In genomic region chr2:45486530-45486929, GRCm38 (mm10) we compare ENCODE assay signal across 14 mouse cellular contexts.
"Had no signal": no experiment of that assay in that cellular context is flagged by ENCODE, and none has a peak within 500 bp of the region (broad histone marks: within the 10 kb centered on the region; RNA-seq: fewer than 3 reads in every experiment).

No protein-coding gene starts in this region.

- H3K27me3 ChIP-seq: liver, embryonic 12.5 days; megakaryocyte, embryonic 14.5 days; midbrain, embryonic 12.5 days had no signal

- H3K4me3 ChIP-seq: limb, embryonic 10.5 days; liver, embryonic 12.5 days; megakaryocyte, embryonic 14.5 days; midbrain, embryonic 12.5 days had no signal

- DNase-seq: kidney, adult 8-10 months; kidney, postnatal 25 days; lung, embryonic 14.5 days; lung, postnatal 10 days; lung, postnatal 4 days; right cerebral cortex, postnatal 25 days; thymus, adult 18-20 months; thymus, postnatal 14 days had no signal

- H3K4me1 ChIP-seq: limb, embryonic 10.5 days; liver, embryonic 12.5 days; megakaryocyte, embryonic 14.5 days; midbrain, embryonic 12.5 days had no signal

- H3K36me3 ChIP-seq: limb, embryonic 10.5 days; liver, embryonic 12.5 days; midbrain, embryonic 12.5 days had no signal

- H3K9me3 ChIP-seq: limb, embryonic 10.5 days; liver, embryonic 12.5 days; megakaryocyte, embryonic 14.5 days; midbrain, embryonic 12.5 days had no signal

- H3K9ac ChIP-seq: liver, embryonic 12.5 days; lung, embryonic 14.5 days; midbrain, embryonic 12.5 days had no signal

- H3K27ac ChIP-seq: limb, embryonic 10.5 days; liver, embryonic 12.5 days; midbrain, embryonic 12.5 days; stomach, postnatal 0 days had no signal

- ATAC-seq: liver, embryonic 12.5 days; midbrain, embryonic 16.5 days had no signal

- H3K4me2 ChIP-seq: liver, embryonic 12.5 days; lung, embryonic 14.5 days; midbrain, embryonic 12.5 days had no signal
